Mouse (Mus musculus): ENCODE results near the gene Cfb. TPM values are rescaled to one million over a fixed set of nuclear protein-coding genes. Genes with fewer than 3 reads are reported as not detected.
A peak's percentile ranks its signal among the peaks of the same experiment; 100 is the strongest.

Cfb gene
- total and polyA plus RNA-seq, 3 experiments, result 0.34 to 5.9 TPM; not detected in 1

DNA sequence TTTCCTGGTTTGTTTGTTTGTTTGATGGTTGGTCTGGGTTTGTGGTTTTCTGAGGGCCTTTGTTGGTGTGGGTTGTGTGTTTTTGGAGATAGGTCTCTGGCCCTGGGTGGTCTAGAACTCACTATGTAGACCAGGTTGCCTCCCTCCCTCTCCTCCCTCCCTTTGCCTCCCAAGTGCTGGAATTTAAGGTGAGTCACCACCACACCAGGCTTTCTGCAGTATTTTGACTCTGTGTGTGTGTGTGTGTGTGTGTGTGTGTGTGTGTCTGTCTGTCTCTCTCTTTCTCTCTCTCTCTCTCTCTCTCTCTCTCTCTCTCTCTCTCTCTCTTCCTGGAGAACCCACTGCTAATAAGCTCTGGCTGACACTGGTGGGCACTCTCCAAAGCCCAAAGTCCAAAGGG lies 18.8 kb upstream of the Cfb start:
- Histone ChIP-seq H3K4me1 (ENCODE audit: control insufficient read depth in 1 of 2, insufficient read depth in 2 of 2) (peaks cover 11 to 33% of the 10 kb centered on the region in 2 experiments), H3K27ac (ENCODE audit: insufficient read depth, low read depth) (no peak overlapping the region), H3K36me3 (replicated peaks in 1 of 2; ENCODE audit: control insufficient read depth in 1 of 2, insufficient read depth in 1 of 2, low read length in 1 of 2) (no peaks in the 10 kb centered on the region), H3K4me2 (ENCODE audit: insufficient read depth, low read depth, poor library complexity, severe bottlenecking) (no peak overlapping the region), H3K27me3 (replicated peaks) (no peaks in the 10 kb centered on the region), H3K79me2 (replicated peaks; ENCODE audit: control insufficient read depth, extremely low read depth, insufficient read depth, poor library complexity, severe bottlenecking) (no peaks in the 10 kb centered on the region), H3K9me3 (replicated peaks; ENCODE audit: low read length) (no peaks in the 10 kb centered on the region), H3K4me3 (replicated peaks in 1 of 3; ENCODE audit: low read depth in 2 of 3, low read length in 2 of 3, poor library complexity in 1 of 3) (no peak overlapping the region), H3K9ac (ENCODE audit: insufficient read depth, low read depth) (no peak overlapping the region)
- in situ Hi-C loops (cut with MboI; ENCODE audit: low pct_ligation_motif_present, low pct_unique_long_range_greater_than_20kb, low sequenced_read_pairs), result no loop called here
- dilution Hi-C loops (cut with MboI; ENCODE audit: extremely low pct_ligation_motif_present, extremely low pct_unique_long_range_greater_than_20kb, low sequenced_read_pairs), result no loop called here
- no peak for DNase-seq (ENCODE audit: extremely low read depth)
- TF ChIP-seq KAT2A (IDR thresholded peaks at IDR 0.05; ENCODE audit: insufficient replicate concordance, low read length) (no peak), MXI1 (IDR thresholded peaks at IDR 0.05; ENCODE audit: low read depth, low read length) (no peak), USF2 (conservative IDR thresholded peaks at IDR 0.05; ENCODE audit: low read depth, low read length) (no peak), CTCF (conservative IDR thresholded peaks at IDR 0.05 in 1 of 2, IDR thresholded peaks at IDR 0.05 in 1 of 2; ENCODE audit: low read depth in 2 of 2, low read length in 2 of 2) (no peak), ZMIZ1 (IDR thresholded peaks at IDR 0.05; ENCODE audit: low read depth, low read length) (no peak), TCF12 (IDR thresholded peaks at IDR 0.05; ENCODE audit: low read depth, low read length) (no peak), UBTF (IDR thresholded peaks at IDR 0.05; ENCODE audit: low read depth, low read length) (no peak), RAD21 (IDR thresholded peaks at IDR 0.05; ENCODE audit: low read depth, low read length) (no peak), USF1 (IDR thresholded peaks at IDR 0.05; ENCODE audit: low read depth, low read length) (no peak), NELFE (IDR thresholded peaks at IDR 0.05; ENCODE audit: low read depth, low read length) (no peak), GABPA (IDR thresholded peaks at IDR 0.05; ENCODE audit: insufficient replicate concordance, low read depth, low read length) (no peak), JUN (IDR thresholded peaks at IDR 0.05; ENCODE audit: insufficient read depth, low read depth, low read length) (no peak), TBP (conservative IDR thresholded peaks at IDR 0.05; ENCODE audit: low read depth, low read length) (no peak), SMC3 (IDR thresholded peaks at IDR 0.05; ENCODE audit: low read depth, low read length) (no peak), MAFK (IDR thresholded peaks at IDR 0.05; ENCODE audit: insufficient replicate concordance, low read length) (no peak), ZNF384 (IDR thresholded peaks at IDR 0.05; ENCODE audit: low read depth, low read length) (no peak), SIN3A (IDR thresholded peaks at IDR 0.05; ENCODE audit: low read length) (no peak), POLR2AphosphoS2 (IDR thresholded peaks at IDR 0.05; ENCODE audit: low read depth, low read length) (no peak), RCOR1 (conservative IDR thresholded peaks at IDR 0.05; ENCODE audit: low read depth, low read length) (no peak)

GRCm38 (mm10) chr17:34879336-34879879 lies 17.1 kb upstream of the Cfb start, which contains the start of gene Zbtb12:
Gene Zbtb12 (plus strand): TSS chr17:34879483.
- Histone ChIP-seq H3K9me3 (replicated peaks; ENCODE audit: low read length) (no peaks in the 10 kb centered on the region), H3K79me2 (replicated peaks; ENCODE audit: control insufficient read depth, extremely low read depth, insufficient read depth, poor library complexity, severe bottlenecking) (no peaks in the 10 kb centered on the region), H3K27ac (ENCODE audit: insufficient read depth, low read depth) (peak within 1 kb of the TSS; percentile 37), H3K36me3 (replicated peaks in 1 of 2; ENCODE audit: control insufficient read depth in 1 of 2, insufficient read depth in 1 of 2, low read length in 1 of 2) (no peaks in the 10 kb centered on the region), H3K4me3 (replicated peaks in 1 of 3; ENCODE audit: low read depth in 2 of 3, low read length in 2 of 3, poor library complexity in 1 of 3) (peak within 1 kb of the TSS in 2 of 3 experiments; percentile 18 to 37), H3K4me2 (ENCODE audit: insufficient read depth, low read depth, poor library complexity, severe bottlenecking) (peak within 1 kb of the TSS; percentile 82), H3K27me3 (replicated peaks) (no peaks in the 10 kb centered on the region), H3K9ac (ENCODE audit: insufficient read depth, low read depth) (peak within 1 kb of the TSS; percentile 52), H3K4me1 (ENCODE audit: control insufficient read depth in 1 of 2, insufficient read depth in 2 of 2) (peaks cover 11 to 33% of the 10 kb centered on the region in 2 experiments)
- in situ Hi-C loops (cut with MboI; ENCODE audit: low pct_ligation_motif_present, low pct_unique_long_range_greater_than_20kb, low sequenced_read_pairs), result no loop called here
- dilution Hi-C loops (cut with MboI; ENCODE audit: extremely low pct_ligation_motif_present, extremely low pct_unique_long_range_greater_than_20kb, low sequenced_read_pairs), result no loop called here
- peak; percentile 49 for DNase-seq (ENCODE audit: extremely low read depth)
- no peak for TF ChIP-seq BHLHE40 (IDR thresholded peaks at IDR 0.05; ENCODE audit: low read depth, low read length)
- peak; percentile 75 for TF ChIP-seq ETS1 (conservative IDR thresholded peaks at IDR 0.05; ENCODE audit: low read depth, low read length)
- no peak for TF ChIP-seq ZNF384 (IDR thresholded peaks at IDR 0.05; ENCODE audit: low read depth, low read length)
- TF ChIP-seq RCOR1 (conservative IDR thresholded peaks at IDR 0.05; ENCODE audit: low read depth, low read length), result peak; percentile 29; the same call in 1 of the 2 replicates
- TF ChIP-seq ZKSCAN1 (IDR thresholded peaks at IDR 0.05; ENCODE audit: borderline replicate concordance, low read depth, low read length), result no peak
- 0 out of 2 replicates have a peak, but pooled peaks have one; percentile 56 for TF ChIP-seq TBP (conservative IDR thresholded peaks at IDR 0.05; ENCODE audit: low read depth, low read length)
- no peak for TF ChIP-seq SMC3 (IDR thresholded peaks at IDR 0.05; ENCODE audit: low read depth, low read length)
- TF ChIP-seq IRF4 (IDR thresholded peaks at IDR 0.05; ENCODE audit: low read depth, low read length), result peak; percentile 89
- TF ChIP-seq USF2 (conservative IDR thresholded peaks at IDR 0.05; ENCODE audit: low read depth, low read length), result no peak
- peak; percentile 38; the same call in 1 of the 2 replicates for TF ChIP-seq POLR2A (IDR thresholded peaks at IDR 0.05; ENCODE audit: low read depth, low read length)
- no peak for TF ChIP-seq UBTF (IDR thresholded peaks at IDR 0.05; ENCODE audit: low read depth, low read length)
- TF ChIP-seq SIN3A (IDR thresholded peaks at IDR 0.05; ENCODE audit: low read length), result 0 out of 2 replicates have a peak, but pooled peaks have one; percentile 45
- TF ChIP-seq CHD1 (IDR thresholded peaks at IDR 0.05; ENCODE audit: low read depth, low read length), result peak; percentile 71; the same call in 1 of the 2 replicates
- no peak for TF ChIP-seq ZC3H11A (IDR thresholded peaks at IDR 0.05; ENCODE audit: low read depth, low read length)
- no peak for TF ChIP-seq POLR2AphosphoS2 (IDR thresholded peaks at IDR 0.05; ENCODE audit: low read depth, low read length)
- peak; percentile 42; the same call in 1 of the 2 replicates for TF ChIP-seq EP300 (IDR thresholded peaks at IDR 0.05; ENCODE audit: low read length)
- TF ChIP-seq RAD21 (IDR thresholded peaks at IDR 0.05; ENCODE audit: low read depth, low read length), result no peak
- peak; percentile 18; the same call in 1 of the 2 replicates for TF ChIP-seq JUN (IDR thresholded peaks at IDR 0.05; ENCODE audit: insufficient read depth, low read depth, low read length)
- no peak for TF ChIP-seq E2F4 (IDR thresholded peaks at IDR 0.05; ENCODE audit: insufficient replicate concordance, low read depth, low read length)
- TF ChIP-seq MAZ (IDR thresholded peaks at IDR 0.05; ENCODE audit: low read depth, low read length), result peak; percentile 97
- TF ChIP-seq PAX5 (IDR thresholded peaks at IDR 0.05; ENCODE audit: low read length), result no peak
